Mouse (Mus musculus) bone marrow macrophage, adult 2 months (primary cell): ENCODE results near the gene Dhx9.
"Not testable (repeated sequence)": the region's sequence is repeated elsewhere in the genome, so short reads cannot be mapped to it uniquely, and the experiment has no call there.

ENCODE experiments used
- CTCF ChIP-seq: IDR thresholded peaks from 2 replicates; pipeline ENCODE4 v1.5.1; 2012; ENCODE audit warnings: low read depth, mild to moderate bottlenecking, low read length, moderate library complexity
- POLR2A ChIP-seq: IDR thresholded peaks from 2 replicates; pipeline ENCODE4 v1.6.1; 2012; ENCODE audit warnings: mild to moderate bottlenecking, low read depth, low read length, borderline replicate concordance

DNA sequence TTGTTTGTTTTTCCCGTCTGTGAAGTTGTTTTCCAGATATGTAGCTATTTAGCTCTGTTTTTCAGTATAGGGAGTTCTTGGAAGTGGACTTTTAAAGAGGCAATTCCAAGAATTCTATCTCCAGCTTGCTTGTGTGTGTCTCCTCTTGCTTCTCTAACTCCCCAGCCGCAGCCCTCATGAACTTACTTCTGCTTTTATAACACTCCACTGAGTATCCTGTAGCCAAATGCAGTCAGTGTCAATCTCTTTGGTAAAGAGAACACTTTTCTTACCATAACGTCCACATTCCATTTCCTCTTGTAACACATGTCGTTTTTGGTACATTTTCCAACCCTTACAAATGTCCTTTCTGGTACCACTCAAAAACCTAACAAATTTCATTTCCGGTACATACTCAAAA is 71.7 kb downstream of the Dhx9 start:
- TF ChIP-seq POLR2A, CTCF: not testable (repeated sequence)
